Mouse (Mus musculus): ENCODE data around the gene Tmem151b. TPM values are rescaled to one million over a fixed set of nuclear protein-coding genes. Genes with fewer than 3 reads are reported as not detected.

Gene Tmem151b
- polyA plus RNA-seq, 1 experiment = 1.2 TPM

DNA sequence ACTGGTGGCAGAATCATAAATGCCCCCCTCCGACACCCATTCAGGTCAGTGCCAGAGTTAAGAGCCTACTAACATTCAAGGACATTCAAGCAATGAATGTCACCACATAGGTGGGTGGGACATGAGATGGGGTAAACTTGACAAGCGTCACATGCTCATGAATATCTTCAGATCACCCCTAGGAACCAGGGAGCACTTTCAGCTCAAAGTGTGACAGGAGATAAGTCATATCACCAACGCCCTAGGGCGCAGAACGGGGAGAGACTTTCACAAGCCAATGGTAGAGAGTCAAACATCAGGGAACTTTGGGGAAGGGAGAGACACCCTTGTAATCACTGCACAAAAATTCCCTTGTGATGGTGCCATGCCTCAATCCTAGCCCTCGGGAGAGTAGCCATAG lies 32.7 kb upstream of the Tmem151b start:
- Histone ChIP-seq H3K79me2 (ENCODE audit: control insufficient read depth, insufficient read depth) (no peaks in the 10 kb centered on the region), H3K79me3 (ENCODE audit: low read depth) (no peaks in the 10 kb centered on the region), H3K4me3 (ENCODE audit: insufficient read depth, poor library complexity, severe bottlenecking) (no peak overlapping the region), H3K36me3 (ENCODE audit: control insufficient read depth, insufficient read depth) (peaks cover 25% of the 10 kb centered on the region), H3K27me3 (ENCODE audit: control insufficient read depth, insufficient read depth, insufficient read length) (no peaks in the 10 kb centered on the region), H3ac (ENCODE audit: control insufficient read depth, insufficient read length, low read depth) (no peak overlapping the region)
- TF ChIP-seq CEBPB (IDR thresholded peaks at IDR 0.05; ENCODE audit: low read depth) (no peak), FOSL1 (IDR thresholded peaks at IDR 0.05; ENCODE audit: insufficient read depth, low read length, poor library complexity, severe bottlenecking) (no peak), MYOD1 (IDR thresholded peaks at IDR 0.05; ENCODE audit: control insufficient read depth, insufficient read length, low read depth) (no peak), MAX (IDR thresholded peaks at IDR 0.05) (no peak), USF1 (IDR thresholded peaks at IDR 0.05; ENCODE audit: low read depth) (no peak), CTCF (IDR thresholded peaks at IDR 0.05; ENCODE audit: control insufficient read depth, insufficient read depth, insufficient read length) (no peak), MYOG (IDR thresholded peaks at IDR 0.05; ENCODE audit: control insufficient read depth, extremely low read depth, insufficient read length) (no peak)

DNA sequence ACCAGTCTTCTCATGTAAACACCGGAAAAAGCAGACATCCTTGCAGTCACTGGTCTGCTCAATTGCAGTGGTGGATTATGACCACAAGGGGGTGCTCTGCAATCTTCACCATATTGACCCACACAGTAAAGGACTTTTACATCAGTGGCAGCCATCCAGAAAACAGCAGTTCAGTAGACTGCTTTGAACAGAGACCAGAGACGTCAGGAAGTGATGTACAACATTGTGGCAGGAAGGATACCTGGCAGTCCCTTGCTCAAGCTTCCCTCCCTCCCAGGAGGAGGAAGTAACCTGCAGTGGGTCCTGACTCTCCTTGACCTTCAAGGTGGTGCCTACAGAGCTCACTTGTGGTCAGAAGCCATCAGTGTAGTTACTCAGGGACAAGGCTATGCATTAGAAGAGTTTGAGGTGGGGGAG lies 32.1 kb upstream of the Tmem151b start:
- H3ac ChIP-seq (ENCODE audit: control insufficient read depth, insufficient read length, low read depth) = no peak overlapping the region
- H3K36me3 ChIP-seq (ENCODE audit: control insufficient read depth, insufficient read depth) = peaks cover 19% of the 10 kb centered on the region
- no peaks in the 10 kb centered on the region for H3K79me3 ChIP-seq (ENCODE audit: low read depth)
- H3K27me3 ChIP-seq (ENCODE audit: control insufficient read depth, insufficient read depth, insufficient read length) = no peaks in the 10 kb centered on the region
- no peaks in the 10 kb centered on the region for H3K79me2 ChIP-seq (ENCODE audit: control insufficient read depth, insufficient read depth)
- no peak overlapping the region for H3K4me3 ChIP-seq (ENCODE audit: insufficient read depth, poor library complexity, severe bottlenecking)
- no peak for TF ChIP-seq USF1 (IDR thresholded peaks at IDR 0.05; ENCODE audit: low read depth)
- no peak for TF ChIP-seq MAX (IDR thresholded peaks at IDR 0.05)
- TF ChIP-seq CTCF (IDR thresholded peaks at IDR 0.05; ENCODE audit: control insufficient read depth, insufficient read depth, insufficient read length) = peak; percentile 58
- no peak for TF ChIP-seq CEBPB (IDR thresholded peaks at IDR 0.05; ENCODE audit: low read depth)
- TF ChIP-seq FOSL1 (IDR thresholded peaks at IDR 0.05; ENCODE audit: insufficient read depth, low read length, poor library complexity, severe bottlenecking) = no peak
- TF ChIP-seq MYOG (IDR thresholded peaks at IDR 0.05; ENCODE audit: control insufficient read depth, extremely low read depth, insufficient read length) = no peak
- no peak for TF ChIP-seq MYOD1 (IDR thresholded peaks at IDR 0.05; ENCODE audit: control insufficient read depth, insufficient read length, low read depth)

DNA sequence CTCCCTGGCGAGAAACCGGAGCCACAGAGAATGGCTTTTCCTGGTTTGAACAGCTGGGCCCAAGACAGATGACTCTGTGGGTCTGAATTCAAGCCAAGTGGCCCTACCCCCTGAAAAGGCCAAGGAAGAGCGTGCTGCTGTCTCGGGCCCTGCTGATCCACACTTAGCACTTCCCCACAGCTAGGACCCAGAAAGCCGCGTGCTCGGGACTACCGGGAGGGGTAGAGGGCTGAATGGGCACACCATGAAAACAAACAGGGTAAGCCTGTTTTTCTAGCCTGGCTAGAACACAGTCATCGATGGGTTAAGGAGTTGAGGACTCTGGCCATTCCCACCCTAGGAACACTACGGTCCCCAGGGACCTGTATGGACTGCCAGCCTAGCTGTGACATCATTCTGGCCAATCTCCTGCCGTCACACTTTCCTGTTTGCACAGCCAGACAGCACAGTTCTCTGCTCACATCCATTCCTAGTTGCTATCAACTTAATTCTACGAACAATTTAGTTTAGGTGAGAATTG lies 31.5 kb upstream of the Tmem151b start:
- H3K4me3 ChIP-seq (ENCODE audit: insufficient read depth, poor library complexity, severe bottlenecking) = no peak overlapping the region
- H3K27me3 ChIP-seq (ENCODE audit: control insufficient read depth, insufficient read depth, insufficient read length) = no peaks in the 10 kb centered on the region
- H3K79me3 ChIP-seq (ENCODE audit: low read depth) = no peaks in the 10 kb centered on the region
- H3K79me2 ChIP-seq (ENCODE audit: control insufficient read depth, insufficient read depth) = no peaks in the 10 kb centered on the region
- TF ChIP-seq MYOD1 (IDR thresholded peaks at IDR 0.05; ENCODE audit: control insufficient read depth, insufficient read length, low read depth) (peak; percentile 56), FOSL1 (IDR thresholded peaks at IDR 0.05; ENCODE audit: insufficient read depth, low read length, poor library complexity, severe bottlenecking) (no peak), MAX (IDR thresholded peaks at IDR 0.05) (no peak), CTCF (IDR thresholded peaks at IDR 0.05; ENCODE audit: control insufficient read depth, insufficient read depth, insufficient read length) (no peak)
- H3K36me3 ChIP-seq (ENCODE audit: control insufficient read depth, insufficient read depth) = peaks cover 14% of the 10 kb centered on the region
- no peak overlapping the region for H3ac ChIP-seq (ENCODE audit: control insufficient read depth, insufficient read length, low read depth)

DNA sequence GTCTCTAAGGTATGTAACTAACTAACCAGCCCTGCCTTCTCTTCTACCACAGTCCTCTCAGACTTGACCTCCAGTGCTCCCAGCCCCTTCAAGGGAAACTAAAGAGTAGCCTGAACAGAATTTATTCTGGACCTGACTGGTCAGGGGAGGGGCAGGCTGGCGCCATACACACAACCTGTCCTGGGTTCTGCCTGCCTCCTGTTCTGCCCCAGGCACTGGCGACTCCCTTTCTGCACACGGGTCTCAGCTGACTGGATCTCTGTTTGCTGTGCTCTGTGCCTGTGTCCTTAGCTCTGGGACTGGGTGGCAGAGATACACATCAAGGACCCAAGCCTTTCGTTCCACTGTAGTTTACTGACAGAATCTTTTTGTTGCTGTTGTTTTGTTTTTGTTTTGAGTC lies 30.1 kb upstream of the Tmem151b start:
- TF ChIP-seq CEBPB (IDR thresholded peaks at IDR 0.05; ENCODE audit: low read depth) (no peak), CTCF (IDR thresholded peaks at IDR 0.05; ENCODE audit: control insufficient read depth, insufficient read depth, insufficient read length) (no peak)
- no peaks in the 10 kb centered on the region for H3K27me3 ChIP-seq (ENCODE audit: control insufficient read depth, insufficient read depth, insufficient read length)
- H3K36me3 ChIP-seq (ENCODE audit: control insufficient read depth, insufficient read depth) = peaks cover 8% of the 10 kb centered on the region
- H3K79me2 ChIP-seq (ENCODE audit: control insufficient read depth, insufficient read depth) = peaks cover 2% of the 10 kb centered on the region
- H3K4me3 ChIP-seq (ENCODE audit: insufficient read depth, poor library complexity, severe bottlenecking) = no peak overlapping the region
- no peak overlapping the region for H3ac ChIP-seq (ENCODE audit: control insufficient read depth, insufficient read length, low read depth)
- H3K79me3 ChIP-seq (ENCODE audit: low read depth) = no peaks in the 10 kb centered on the region

DNA sequence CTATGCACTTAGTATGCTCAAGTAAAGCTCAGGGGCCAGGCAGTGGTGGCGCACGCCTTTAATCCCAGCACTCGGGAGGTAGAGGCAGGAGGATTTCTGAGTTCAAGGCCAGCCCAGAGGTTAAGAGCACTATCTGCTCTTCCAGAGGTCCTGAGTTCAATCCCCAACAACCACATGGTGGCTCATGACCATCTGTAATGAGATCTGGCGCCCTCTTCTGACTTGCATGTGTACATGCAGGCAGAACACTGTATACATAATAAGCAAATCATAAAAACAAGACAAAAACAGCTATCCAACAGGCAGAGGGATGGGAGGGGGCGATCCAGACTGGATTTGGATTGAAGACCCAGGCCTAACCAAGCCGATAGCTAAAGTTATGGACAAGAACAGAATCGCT lies 29.4 kb upstream of the Tmem151b start:
- Histone ChIP-seq H3K36me3 (ENCODE audit: control insufficient read depth, insufficient read depth) (peaks cover 6% of the 10 kb centered on the region), H3K4me3 (ENCODE audit: insufficient read depth, poor library complexity, severe bottlenecking) (no peak overlapping the region), H3K79me3 (ENCODE audit: low read depth) (no peaks in the 10 kb centered on the region), H3K79me2 (ENCODE audit: control insufficient read depth, insufficient read depth) (peaks cover 9% of the 10 kb centered on the region), H3K27me3 (ENCODE audit: control insufficient read depth, insufficient read depth, insufficient read length) (no peaks in the 10 kb centered on the region), H3ac (ENCODE audit: control insufficient read depth, insufficient read length, low read depth) (no peak overlapping the region)
- TF ChIP-seq USF1 (IDR thresholded peaks at IDR 0.05; ENCODE audit: low read depth) (no peak), MAX (IDR thresholded peaks at IDR 0.05) (no peak)

DNA sequence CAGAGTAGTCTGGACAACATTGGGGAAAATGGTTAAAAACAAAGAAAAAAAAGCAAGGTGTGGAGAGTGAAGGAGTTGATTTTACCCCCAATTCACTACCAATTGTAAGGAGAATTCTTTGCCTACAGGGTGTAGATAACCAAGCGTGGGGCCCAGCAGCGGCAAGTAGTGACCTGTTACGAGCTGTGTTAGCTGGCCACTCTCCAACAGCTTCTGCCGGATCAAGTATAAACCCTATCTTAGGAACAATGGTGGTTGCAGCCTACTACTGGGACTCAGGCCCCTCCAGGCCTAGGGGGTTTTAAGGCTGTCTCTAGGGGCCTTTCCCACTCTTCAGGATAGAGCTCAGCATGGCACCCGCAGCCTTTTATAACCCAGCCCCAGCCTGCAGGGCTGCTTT lies 28.8 kb upstream of the Tmem151b start:
- Histone ChIP-seq H3K79me3 (ENCODE audit: low read depth) (no peaks in the 10 kb centered on the region), H3K4me3 (ENCODE audit: insufficient read depth, poor library complexity, severe bottlenecking) (no peak overlapping the region), H3K36me3 (ENCODE audit: control insufficient read depth, insufficient read depth) (peaks cover under 1% of the 10 kb centered on the region), H3K79me2 (ENCODE audit: control insufficient read depth, insufficient read depth) (peaks cover 15% of the 10 kb centered on the region), H3K27me3 (ENCODE audit: control insufficient read depth, insufficient read depth, insufficient read length) (no peaks in the 10 kb centered on the region), H3ac (ENCODE audit: control insufficient read depth, insufficient read length, low read depth) (no peak overlapping the region)
- no peak for TF ChIP-seq MAX (IDR thresholded peaks at IDR 0.05)
- TF ChIP-seq USF1 (IDR thresholded peaks at IDR 0.05; ENCODE audit: low read depth) = no peak
- TF ChIP-seq MYOD1 (IDR thresholded peaks at IDR 0.05; ENCODE audit: control insufficient read depth, insufficient read length, low read depth) = no peak
- no peak for TF ChIP-seq CEBPB (IDR thresholded peaks at IDR 0.05; ENCODE audit: low read depth)
- no peak for TF ChIP-seq FOSL1 (IDR thresholded peaks at IDR 0.05; ENCODE audit: insufficient read depth, low read length, poor library complexity, severe bottlenecking)
- no peak for TF ChIP-seq CTCF (IDR thresholded peaks at IDR 0.05; ENCODE audit: control insufficient read depth, insufficient read depth, insufficient read length)
- no peak for TF ChIP-seq MYOG (IDR thresholded peaks at IDR 0.05; ENCODE audit: control insufficient read depth, extremely low read depth, insufficient read length)
